Comparison of ENCODE assay signal across 10 mouse cellular contexts in genomic region chr19:24194216-24194615, GRCm38 (mm10). TPM values are rescaled to one million over a fixed set of nuclear protein-coding genes. Genes with fewer than 3 reads are reported as not detected.
DNase-seq lines count a peak whose midpoint lies in the region; ATAC-seq and TF ChIP-seq lines count a peak whose summit lies in the region.
"Had no signal": no experiment of that assay in that cellular context is flagged by ENCODE, and none has a peak within 500 bp of the region (broad histone marks: within the 10 kb centered on the region; RNA-seq: fewer than 3 reads in every experiment).

No protein-coding gene starts in this region.

- H3K4me2 ChIP-seq in forebrain, postnatal 0 days (ENCODE audit: low read depth), result no peak overlapping the region
- H3K4me2 ChIP-seq in forebrain, embryonic 15.5 days (replicated peaks), result no peak overlapping the region
- H3K4me2 ChIP-seq in liver, embryonic 12.5 days, result no peak overlapping the region
- H3K4me2 ChIP-seq: forebrain, embryonic 12.5 days; heart, embryonic 12.5 days had no signal

- TF ChIP-seq CTCF in forebrain, postnatal 0 days (IDR thresholded peaks at IDR 0.05; ENCODE audit: low read depth), result peak; percentile 33; the same call in 1 of the 2 replicates
- TF ChIP-seq CTCF in liver, adult 2 months (IDR thresholded peaks at IDR 0.05; ENCODE audit: low read depth, low read length), result peak; percentile 57
- TF ChIP-seq CTCF in bone marrow, adult 2 months (IDR thresholded peaks at IDR 0.05; ENCODE audit: control insufficient read depth, insufficient read depth, low read length), result peak; percentile 37; the same call in 1 of the 2 replicates

- DNase-seq in forebrain, postnatal 0 days, result no peak
- DNase-seq in liver, adult 2 months (ENCODE audit: extremely low read depth, low read depth, low spot score), result no peak
- peak; percentile 51 for DNase-seq in testis, postnatal 14 days (ENCODE audit: low spot score)
- no peak for DNase-seq in layer of hippocampus, adult 8-10 months (ENCODE audit: low spot score in 2 of 2)

- no peak overlapping the region for H3K9ac ChIP-seq in forebrain, postnatal 0 days
- H3K9ac ChIP-seq in forebrain, embryonic 15.5 days (replicated peaks), result no peak overlapping the region
- H3K9ac ChIP-seq in liver, adult 2 months (ENCODE audit: low read depth, low read length), result no peak overlapping the region
- no peak overlapping the region for H3K9ac ChIP-seq in liver, embryonic 12.5 days
- H3K9ac ChIP-seq: forebrain, embryonic 12.5 days; heart, embryonic 12.5 days had no signal

- WGBS in forebrain, postnatal 0 days, result 97% methylated on average over 4 of the region's 4 CpGs
- WGBS in forebrain, embryonic 15.5 days, result 96% methylated on average over 4 of the region's 4 CpGs
- 96% methylated on average over 4 of the region's 4 CpGs for WGBS in liver, adult 2 months
- 77% methylated on average over 4 of the region's 4 CpGs for WGBS in liver, embryonic 12.5 days (ENCODE audit: insufficient replicate concordance)
- WGBS in bone marrow, adult 2 months, result 80% methylated on average over 4 of the region's 4 CpGs

- peaks cover 26% of the 10 kb centered on the region; the same call in 1 of the 2 replicates for H3K79me2 ChIP-seq in liver, adult 2 months (ENCODE audit: control insufficient read depth, insufficient read depth, low read length)

- H3K27me3 ChIP-seq in forebrain, postnatal 0 days (ENCODE audit: insufficient read depth, low read length), result no peaks in the 10 kb centered on the region
- H3K27me3 ChIP-seq in forebrain, embryonic 15.5 days, result no peaks in the 10 kb centered on the region
- no peaks in the 10 kb centered on the region for H3K27me3 ChIP-seq in liver, adult 2 months (ENCODE audit: control insufficient read depth, insufficient read depth, low read length)
- no peaks in the 10 kb centered on the region for H3K27me3 ChIP-seq in liver, embryonic 12.5 days (replicated peaks)
- H3K27me3 ChIP-seq: forebrain, embryonic 12.5 days; heart, embryonic 12.5 days had no signal

- H3K9me3 ChIP-seq in forebrain, postnatal 0 days (ENCODE audit: low read length), result no peaks in the 10 kb centered on the region
- H3K9me3 ChIP-seq in forebrain, embryonic 15.5 days, result no peaks in the 10 kb centered on the region
- H3K9me3 ChIP-seq in liver, embryonic 12.5 days (replicated peaks), result peaks cover 9% of the 10 kb centered on the region; the same call in 1 of the 2 replicates

- H3K36me3 ChIP-seq in forebrain, postnatal 0 days (ENCODE audit: insufficient read depth), result no peaks in the 10 kb centered on the region
- H3K36me3 ChIP-seq in forebrain, embryonic 15.5 days, result no peaks in the 10 kb centered on the region
- H3K36me3 ChIP-seq in liver, adult 2 months (ENCODE audit: control insufficient read depth, insufficient read depth, low read length), result no peaks in the 10 kb centered on the region
- H3K36me3 ChIP-seq in liver, embryonic 12.5 days, result no peaks in the 10 kb centered on the region
- H3K36me3 ChIP-seq: forebrain, embryonic 12.5 days; heart, embryonic 12.5 days had no signal

- H3K4me3 ChIP-seq in forebrain, postnatal 0 days (ENCODE audit: low read depth, low read length), result no peak overlapping the region
- no peak overlapping the region for H3K4me3 ChIP-seq in forebrain, embryonic 15.5 days
- no peak overlapping the region for H3K4me3 ChIP-seq in liver, adult 2 months (ENCODE audit: insufficient read depth, low read depth, low read length)
- no peak overlapping the region for H3K4me3 ChIP-seq in liver, embryonic 12.5 days
- no peak overlapping the region for H3K4me3 ChIP-seq in bone marrow, adult 2 months (replicated peaks; ENCODE audit: control insufficient read depth, low read depth, low read length)
- H3K4me3 ChIP-seq: forebrain, embryonic 12.5 days; heart, embryonic 12.5 days had no signal

- no peak for ATAC-seq in forebrain, postnatal 0 days
- no peak for ATAC-seq in forebrain, embryonic 15.5 days (replicated peaks)
- no peak for ATAC-seq in liver, embryonic 12.5 days
- ATAC-seq in frontal cortex, adult (ENCODE audit: low TSS enrichment), result no peak

- no peaks in the 10 kb centered on the region for H3K4me1 ChIP-seq in forebrain, postnatal 0 days (ENCODE audit: insufficient read depth)
- no peaks in the 10 kb centered on the region for H3K4me1 ChIP-seq in forebrain, embryonic 15.5 days
- no peaks in the 10 kb centered on the region for H3K4me1 ChIP-seq in liver, adult 2 months (ENCODE audit: control insufficient read depth, insufficient read depth, low read length)
- H3K4me1 ChIP-seq in liver, embryonic 12.5 days, result no peaks in the 10 kb centered on the region
- H3K4me1 ChIP-seq in bone marrow, adult 2 months (ENCODE audit: control insufficient read depth, insufficient read depth, low read length), result no peaks in the 10 kb centered on the region
- H3K4me1 ChIP-seq: forebrain, embryonic 12.5 days had no signal

- H3K27ac ChIP-seq in forebrain, postnatal 0 days (ENCODE audit: low read depth, low read length), result no peak overlapping the region
- no peak overlapping the region for H3K27ac ChIP-seq in forebrain, embryonic 15.5 days (replicated peaks)
- no peak overlapping the region for H3K27ac ChIP-seq in liver, adult 2 months (replicated peaks; ENCODE audit: insufficient read depth, low read depth, low read length)
- H3K27ac ChIP-seq in liver, embryonic 12.5 days, result no peak overlapping the region
- H3K27ac ChIP-seq in bone marrow, adult 2 months (ENCODE audit: control insufficient read depth, insufficient read depth, low read depth, low read length, poor library complexity), result no peak overlapping the region
- H3K27ac ChIP-seq: forebrain, embryonic 12.5 days had no signal

- no peak for TF ChIP-seq POLR2A in liver, adult 2 months (IDR thresholded peaks at IDR 0.05; ENCODE audit: extremely low read depth, insufficient read depth, low read length)
- no peak for TF ChIP-seq POLR2A in bone marrow, adult 2 months (IDR thresholded peaks at IDR 0.05; ENCODE audit: borderline replicate concordance, control insufficient read depth, low read depth, low read length)

RNA-seq across cellular contexts. Expression of gene Tjp2, which starts 30.6 kb away (rescaled TPM):
- total RNA-seq in forebrain, postnatal 0 days (2014; rRNA removed), result 13.7 and 15.5 TPM in 2 replicates
- polyA plus RNA-seq in forebrain, postnatal 0 days (2015; fragmentation: Nextera tagmentation; extraction: Ambion mirVana), result 6.8 and 8.8 TPM in 2 replicates
- 11.9 and 13.9 TPM in 2 replicates for polyA plus RNA-seq in forebrain, embryonic 15.5 days (2015; fragmentation: Nextera tagmentation; extraction: Ambion mirVana)
- 5.8 and 7.1 TPM in 2 replicates for total RNA-seq in liver, adult 2 months (2014; rRNA removed)
- 6.5 and 6.8 TPM in 2 replicates for polyA plus RNA-seq in liver, adult 2 months (2012; rRNA removed)
- polyA plus RNA-seq in liver, embryonic 12.5 days (2016; fragmentation: Nextera tagmentation; extraction: Ambion mirVana), result 8.7 and 9.1 TPM in 2 replicates
- polyA plus RNA-seq in bone marrow, adult 2 months (2011; ENCODE audit: insufficient read depth, insufficient read length, low replicate concordance, missing spikeins), result 6.8 and 11.4 TPM in 2 replicates
- total RNA-seq in layer of hippocampus, adult 8-10 months (2022), result 10 to 100 TPM; 17.7 to 25.5 (median 23.1) TPM
